Mouse (Mus musculus): ENCODE measurements around the gene Rara.
"Not testable (repeated sequence)": the region's sequence is repeated elsewhere in the genome, so short reads cannot be mapped to it uniquely, and the experiment has no call there.

- TF ChIP-seq EP300 (IDR thresholded peaks at IDR 0.05; ENCODE audit: insufficient read depth, low read depth, low read length) (peak; percentile 73), CTCF (IDR thresholded peaks at IDR 0.05) (peak; percentile 73)
- TF ChIP-seq POLR2A (IDR thresholded peaks at IDR 0.05; ENCODE audit: insufficient read depth, low read depth, low read length): not testable (repeated sequence)
Measured at GRCm38 (mm10) chr11:98922307-98922706, 5.3 kb upstream of the Rara start.

Measured in heart, adult 2 months (tissue).